Mouse (Mus musculus) urinary bladder, postnatal 10 days (tissue): Measurements from ENCODE around the gene Zc2hc1b.
A peak's percentile ranks its signal among the peaks of the same experiment; 100 is the strongest.
"Not testable (repeated sequence)": the region's sequence is repeated elsewhere in the genome, so short reads cannot be mapped to it uniquely, and the experiment has no call there.

ENCODE experiments used
- DNase-seq: peaks from one replicate; pipeline ENCODE4 v3.0.0; 2022; ENCODE audit warnings: low spot score

The Zc2hc1b gene

GRCm38 (mm10) chr10:13177973-13178624 is at the start of gene Zc2hc1b:
Gene Zc2hc1b, minus strand, starts transcription at chr10:13178023.
- no peak for DNase-seq

- no peak for DNase-seq
Measured at GRCm38 (mm10) chr10:13225377-13226063, 47.7 kb upstream of the Zc2hc1b start.

- DNase-seq: no peak
Measured at GRCm38 (mm10) chr10:13222135-13222534, 44.3 kb upstream of the Zc2hc1b start.

- DNase-seq: no peak
Measured at GRCm38 (mm10) chr10:13220061-13220460, 42.2 kb upstream of the Zc2hc1b start.

GRCm38 (mm10) chr10:13213956-13214355 is 36.1 kb upstream of the Zc2hc1b start:
- no peak for DNase-seq

GRCm38 (mm10) chr10:13212829-13213228 is 35.0 kb upstream of the Zc2hc1b start:
- DNase-seq: no peak

- DNase-seq: no peak
Measured at GRCm38 (mm10) chr10:13212326-13212725, 34.5 kb upstream of the Zc2hc1b start.

- DNase-seq: no peak
Measured at GRCm38 (mm10) chr10:13209930-13210637, 32.3 kb upstream of the Zc2hc1b start.

GRCm38 (mm10) chr10:13209506-13209905 is 31.7 kb upstream of the Zc2hc1b start:
- no peak for DNase-seq

- no peak for DNase-seq
Measured at GRCm38 (mm10) chr10:13209061-13209460, 31.2 kb upstream of the Zc2hc1b start.

GRCm38 (mm10) chr10:13201741-13202293 is 24.0 kb upstream of the Zc2hc1b start:
- no peak for DNase-seq

GRCm38 (mm10) chr10:13200862-13201261 is 23.0 kb upstream of the Zc2hc1b start:
- no peak for DNase-seq

- DNase-seq: no peak
Measured at GRCm38 (mm10) chr10:13199234-13199633, 21.4 kb upstream of the Zc2hc1b start.

- no peak for DNase-seq
Measured at GRCm38 (mm10) chr10:13196872-13197507, 19.2 kb upstream of the Zc2hc1b start.

- not testable (repeated sequence) for DNase-seq
Measured at GRCm38 (mm10) chr10:13193496-13193895, 15.7 kb upstream of the Zc2hc1b start.

- DNase-seq: peak; percentile 88
Measured at GRCm38 (mm10) chr10:13192731-13193351, 15.0 kb upstream of the Zc2hc1b start, which contains the start of gene Ltv1. Gene Ltv1, minus strand, starts transcription at chr10:13193168.

- no peak for DNase-seq
Measured at GRCm38 (mm10) chr10:13189881-13190280, 12.1 kb upstream of the Zc2hc1b start.

GRCm38 (mm10) chr10:13186754-13187153 is 8.9 kb upstream of the Zc2hc1b start:
- DNase-seq: no peak

- DNase-seq: no peak
Measured at GRCm38 (mm10) chr10:13184170-13184766, 6.4 kb upstream of the Zc2hc1b start.

GRCm38 (mm10) chr10:13180211-13180610 is 2.4 kb upstream of the Zc2hc1b start:
- DNase-seq: no peak

GRCm38 (mm10) chr10:13175866-13176265 is 2.0 kb downstream of the Zc2hc1b start:
- no peak for DNase-seq
